Mouse (Mus musculus): ENCODE measurements around the gene Atxn2l. TPM values are rescaled to one million over a fixed set of nuclear protein-coding genes. Genes with fewer than 3 reads are reported as not detected.

The Atxn2l gene
- polyA plus RNA-seq, 1 experiment from 2014 or later, result 23.8 TPM

- H3K4me2 ChIP-seq, result no peak overlapping the region
- 80% methylated on average over 15 of the region's 15 CpGs for WGBS (ENCODE audit: insufficient replicate concordance)
- no peak overlapping the region for H3K4me3 ChIP-seq (replicated peaks)
- no peaks in the 10 kb centered on the region for H3K4me1 ChIP-seq (replicated peaks)
- H3K27ac ChIP-seq, result no peak overlapping the region
- H3K36me3 ChIP-seq, result peaks cover 24% of the 10 kb centered on the region
- H3K27me3 ChIP-seq, result no peaks in the 10 kb centered on the region
- no peaks in the 10 kb centered on the region for H3K9me3 ChIP-seq (replicated peaks)
- H3K9ac ChIP-seq, result no peak overlapping the region
- no peak for ATAC-seq (ENCODE audit: low read depth)
- no peak for DNase-seq
Measured at GRCm38 (mm10) chr7:126445104-126445815, 58.0 kb downstream of the Atxn2l start.

- 88% methylated on average over 9 of the region's 9 CpGs for WGBS (ENCODE audit: insufficient replicate concordance)
- Histone ChIP-seq H3K36me3 (peaks cover 24% of the 10 kb centered on the region), H3K4me1 (replicated peaks) (no peaks in the 10 kb centered on the region), H3K4me2 (no peak overlapping the region), H3K27ac (no peak overlapping the region), H3K9ac (no peak overlapping the region; the same call in 1 of the 2 replicates), H3K27me3 (no peaks in the 10 kb centered on the region), H3K9me3 (replicated peaks) (no peaks in the 10 kb centered on the region), H3K4me3 (replicated peaks) (no peak overlapping the region)
- DNase-seq (no peak), ATAC-seq (ENCODE audit: low read depth) (no peak)
Measured at GRCm38 (mm10) chr7:126444536-126444935, 58.7 kb downstream of the Atxn2l start.

- H3K4me2 ChIP-seq, result no peak overlapping the region
- H3K9me3 ChIP-seq (replicated peaks), result no peaks in the 10 kb centered on the region
- H3K36me3 ChIP-seq, result peaks cover 24% of the 10 kb centered on the region
- H3K27me3 ChIP-seq, result no peaks in the 10 kb centered on the region
- 85% methylated on average over 10 of the region's 10 CpGs for WGBS (ENCODE audit: insufficient replicate concordance)
- ATAC-seq (ENCODE audit: low read depth) (no peak), DNase-seq (no peak)
- H3K27ac ChIP-seq, result no peak overlapping the region
- no peaks in the 10 kb centered on the region for H3K4me1 ChIP-seq (replicated peaks)
- no peak overlapping the region for H3K4me3 ChIP-seq (replicated peaks)
- no peak overlapping the region for H3K9ac ChIP-seq
Measured at GRCm38 (mm10) chr7:126443997-126444396, 59.2 kb downstream of the Atxn2l start.

Other genes with a start within 250 kb of the Atxn2l start
- 1.3 and 1.5 TPM in 2 replicates for gene Sbk1, start 230.8 kb downstream of the Atxn2l start, polyA plus RNA-seq (2015; fragmentation: Nextera tagmentation; extraction: Ambion mirVana)
- 10.9 and 12.4 TPM in 2 replicates for gene Lat, start 133.9 kb downstream of the Atxn2l start, polyA plus RNA-seq (2015; fragmentation: Nextera tagmentation; extraction: Ambion mirVana)
- 19.7 and 21.6 TPM in 2 replicates for gene Spns1, start 126.0 kb downstream of the Atxn2l start, polyA plus RNA-seq (2015; fragmentation: Nextera tagmentation; extraction: Ambion mirVana)
- gene Nfatc2ip, start 106.7 kb downstream of the Atxn2l start, polyA plus RNA-seq (2015; fragmentation: Nextera tagmentation; extraction: Ambion mirVana), result 2.6 and 3.0 TPM in 2 replicates
- gene Cd19, start 88.5 kb downstream of the Atxn2l start, polyA plus RNA-seq (2015; fragmentation: Nextera tagmentation; extraction: Ambion mirVana), result 0.14 and 0.23 TPM in 2 replicates
- gene Rabep2, start 74.7 kb downstream of the Atxn2l start, polyA plus RNA-seq (2015; fragmentation: Nextera tagmentation; extraction: Ambion mirVana), result 5.8 and 6.1 TPM in 2 replicates
- gene Atp2a1, start 40.3 kb downstream of the Atxn2l start, polyA plus RNA-seq (2015; fragmentation: Nextera tagmentation; extraction: Ambion mirVana), result 1.1 and 2.4 TPM in 2 replicates
- gene Sh2b1, start 28.0 kb downstream of the Atxn2l start, polyA plus RNA-seq (2015; fragmentation: Nextera tagmentation; extraction: Ambion mirVana), result 11.2 and 12.9 TPM in 2 replicates
- 111 and 115 TPM in 2 replicates for gene Tufm, start 16.1 kb downstream of the Atxn2l start, polyA plus RNA-seq (2015; fragmentation: Nextera tagmentation; extraction: Ambion mirVana)
- 138 and 141 TPM in 2 replicates for gene Eif3c, start 63.0 kb upstream of the Atxn2l start, polyA plus RNA-seq (2015; fragmentation: Nextera tagmentation; extraction: Ambion mirVana)
- 0.61 and 0.71 TPM in 2 replicates for gene Apobr, start 81.5 kb upstream of the Atxn2l start, polyA plus RNA-seq (2015; fragmentation: Nextera tagmentation; extraction: Ambion mirVana)
- 11.5 and 12.4 TPM in 2 replicates for gene Cln3, start 82.4 kb upstream of the Atxn2l start, polyA plus RNA-seq (2015; fragmentation: Nextera tagmentation; extraction: Ambion mirVana)
- gene Il27, start 91.5 kb upstream of the Atxn2l start, polyA plus RNA-seq (2015; fragmentation: Nextera tagmentation; extraction: Ambion mirVana), result not detected in 2 replicates
- 1.7 and 2.0 TPM in 2 replicates for gene Nupr1, start 127.4 kb upstream of the Atxn2l start, polyA plus RNA-seq (2015; fragmentation: Nextera tagmentation; extraction: Ambion mirVana)
- 34.7 and 36.8 TPM in 2 replicates for gene Sgf29, start 145.9 kb upstream of the Atxn2l start, polyA plus RNA-seq (2015; fragmentation: Nextera tagmentation; extraction: Ambion mirVana)
- 1.8 and 2.0 TPM in 2 replicates for gene Sult1a1, start 173.0 kb upstream of the Atxn2l start, polyA plus RNA-seq (2015; fragmentation: Nextera tagmentation; extraction: Ambion mirVana)
- 113 and 128 TPM in 2 replicates for gene Bola2, start 192.0 kb upstream of the Atxn2l start, polyA plus RNA-seq (2015; fragmentation: Nextera tagmentation; extraction: Ambion mirVana)
- 3.6 and 4.2 TPM in 2 replicates for gene Slx1b, start 192.3 kb upstream of the Atxn2l start, polyA plus RNA-seq (2015; fragmentation: Nextera tagmentation; extraction: Ambion mirVana)
- 73.1 and 78.7 TPM in 2 replicates for gene Coro1a, start 204.3 kb upstream of the Atxn2l start, polyA plus RNA-seq (2015; fragmentation: Nextera tagmentation; extraction: Ambion mirVana)